Mouse (Mus musculus): ENCODE measurements at regions not wholly inside any gene's neighbourhood (a gene's known extent, or its start where the extent isn't known, plus 50 kb on each side); places are given as distances from the start of the nearest gene placed in this dataset.

GRCm38 (mm10) chr3:136507070-136507469, 162.9 kb upstream of the Ppp3ca start:
- TF ChIP-seq CTCF (IDR thresholded peaks at IDR 0.05) (no peak), EP300 (IDR thresholded peaks at IDR 0.05) (no peak)

All from lung, postnatal 0 days (tissue).